Mouse (Mus musculus) MEL (cell line): ENCODE data around the gene Ttk.

ENCODE experiments used
- CHD1 ChIP-seq: IDR thresholded peaks from 2 replicates; pipeline ENCODE4 v1.6.1; 2012; ENCODE audit warnings: low read depth, mild to moderate bottlenecking, inconsistent platforms, low read length, improper control_type of control experiment
- CTCF ChIP-seq, 3 experiments: IDR thresholded peaks in 2 of 3; conservative IDR thresholded peaks in 1 of 3; 2 replicates each; pipeline ENCODE4 v1.5.1; 2011 to 2012; ENCODE audit warnings: low read length in 3 of 3, low read depth in 2 of 3, mild to moderate bottlenecking in 2 of 3, improper control_type of control experiment in 1 of 3, inconsistent platforms in 1 of 3, mixed read lengths in 1 of 3, moderate library complexity in 1 of 3; ENCODE audit not compliant: control insufficient read depth in 1 of 3, insufficient read depth in 1 of 3, poor library complexity in 1 of 3, severe bottlenecking in 1 of 3
- E2F4 ChIP-seq: IDR thresholded peaks from 2 replicates; pipeline ENCODE4 v1.6.1; 2011; ENCODE audit warnings: low read depth, low read length, improper control_type of control experiment, borderline replicate concordance
- GATA1 ChIP-seq: IDR thresholded peaks from 2 replicates; pipeline ENCODE4 v1.6.1; 2011; ENCODE audit warnings: low read depth, low read length, improper control_type of control experiment
- MAFK ChIP-seq: IDR thresholded peaks from 2 replicates; pipeline ENCODE4 v1.6.1; 2011; ENCODE audit warnings: low read depth, mild to moderate bottlenecking, low read length, improper control_type of control experiment, borderline replicate concordance
- MAX ChIP-seq: IDR thresholded peaks from 2 replicates; pipeline ENCODE4 v1.6.1; 2011; ENCODE audit warnings: low read length, improper control_type of control experiment
- MAZ ChIP-seq: IDR thresholded peaks from 2 replicates; pipeline ENCODE4 v1.6.1; 2012; ENCODE audit warnings: low read depth, mild to moderate bottlenecking, inconsistent platforms, low read length, improper control_type of control experiment
- MYC ChIP-seq: IDR thresholded peaks from 2 replicates; pipeline ENCODE4 v1.6.1; 2011; ENCODE audit warnings: low read depth, mild to moderate bottlenecking, low read length, improper control_type of control experiment, moderate library complexity
- POLR2A ChIP-seq, 2 experiments: IDR thresholded peaks; 2 replicates each; pipeline ENCODE4 v1.6.1; 2011 to 2012; ENCODE audit warnings: low read length in 2 of 2, mild to moderate bottlenecking in 2 of 2, control low read depth in 1 of 2, improper control_type of control experiment in 1 of 2, low read depth in 1 of 2, moderate library complexity in 1 of 2; ENCODE audit not compliant: control insufficient read depth in 1 of 2, insufficient read depth in 1 of 2, poor library complexity in 1 of 2
- RAD21 ChIP-seq: IDR thresholded peaks from 2 replicates; pipeline ENCODE4 v1.6.1; 2011; ENCODE audit warnings: mild to moderate bottlenecking, low read depth, low read length, improper control_type of control experiment
- RCOR1 ChIP-seq: IDR thresholded peaks from 2 replicates; pipeline ENCODE4 v1.6.1; 2012; ENCODE audit warnings: low read depth, mild to moderate bottlenecking, inconsistent platforms, low read length, improper control_type of control experiment
- TCF12 ChIP-seq: IDR thresholded peaks from 2 replicates; pipeline ENCODE4 v1.6.1; 2014; ENCODE audit warnings: low read depth, mild to moderate bottlenecking, inconsistent platforms, low read length, improper control_type of control experiment, moderate library complexity
- ZC3H11A ChIP-seq: IDR thresholded peaks from 2 replicates; pipeline ENCODE4 v1.6.1; 2012; ENCODE audit warnings: low read depth, mild to moderate bottlenecking, inconsistent platforms, low read length, improper control_type of control experiment

- TF ChIP-seq TCF12 (no peak), ZC3H11A (no peak), POLR2A (IDR thresholded peaks at IDR 0.05; ENCODE audit: control insufficient read depth in 1 of 2, insufficient read depth in 1 of 2, low read depth in 1 of 2, low read length in 2 of 2, poor library complexity in 1 of 2) (no peak), MAFK (no peak), MAX (no peak), CHD1 (no peak), MYC (no peak), E2F4 (no peak), CTCF (IDR thresholded peaks at IDR 0.05 in 2 of 3, conservative IDR thresholded peaks at IDR 0.05 in 1 of 3; ENCODE audit: control insufficient read depth in 1 of 3, insufficient read depth in 1 of 3, low read depth in 2 of 3, low read length in 3 of 3, poor library complexity in 1 of 3, severe bottlenecking in 1 of 3) (no peak), MAZ (no peak), RCOR1 (no peak), RAD21 (no peak), GATA1 (no peak)
These were observed 18.0 kb downstream of the Ttk start for GRCm38 (mm10) chr9:83852464-83852863.
